ENCODE assay signal across 25 mouse cellular contexts in the genomic region with DNA sequence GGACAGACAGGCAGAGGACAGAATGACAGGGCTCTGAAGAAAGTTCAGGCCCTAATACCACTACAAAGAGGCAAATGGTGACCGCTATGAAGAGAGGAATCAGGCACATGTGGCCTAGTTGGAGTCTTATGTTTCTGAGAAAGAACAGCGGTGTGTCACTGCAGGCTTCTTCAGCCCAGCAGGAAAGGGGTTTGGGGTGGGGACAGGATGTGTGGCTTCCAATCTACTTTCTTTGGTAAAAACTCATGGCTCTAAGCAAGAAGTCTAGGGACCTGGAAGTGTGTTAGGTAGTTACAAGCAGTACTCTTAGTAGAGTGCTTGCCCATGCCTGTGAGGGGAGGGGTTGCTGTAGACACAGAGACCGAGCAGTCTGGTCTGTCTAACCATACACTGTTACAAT.
DNase-seq lines count a peak whose midpoint lies in the region; ATAC-seq and TF ChIP-seq lines count a peak whose summit lies in the region.
"Had no signal": no experiment of that assay in that cellular context is flagged by ENCODE, and none has a peak within 500 bp of the region (broad histone marks: within the 10 kb centered on the region; RNA-seq: fewer than 3 reads in every experiment).

No protein-coding gene starts in this region.

- no peaks in the 10 kb centered on the region for H3K4me1 ChIP-seq in kidney, embryonic 16.5 days (ENCODE audit: insufficient read depth, low read length)
- no peaks in the 10 kb centered on the region for H3K4me1 ChIP-seq in forebrain, postnatal 0 days (ENCODE audit: insufficient read depth)
- H3K4me1 ChIP-seq: forebrain, embryonic 13.5 days; heart, embryonic 10.5 days; hindbrain, embryonic 10.5 days; limb, embryonic 12.5 days had no signal

- H3K27ac ChIP-seq in kidney, embryonic 16.5 days (ENCODE audit: low read length) = no peak overlapping the region
- no peak overlapping the region for H3K27ac ChIP-seq in forebrain, postnatal 0 days (ENCODE audit: low read depth, low read length)
- H3K27ac ChIP-seq: forebrain, embryonic 13.5 days; heart, embryonic 10.5 days; hindbrain, embryonic 10.5 days; limb, embryonic 12.5 days had no signal

- H3K4me3 ChIP-seq in kidney, embryonic 16.5 days (ENCODE audit: low read length) = no peak overlapping the region
- no peak overlapping the region for H3K4me3 ChIP-seq in forebrain, postnatal 0 days (ENCODE audit: low read depth, low read length)
- H3K4me3 ChIP-seq: forebrain, embryonic 13.5 days; heart, embryonic 10.5 days; hindbrain, embryonic 10.5 days; limb, embryonic 12.5 days; myocyte had no signal

- peak; percentile 38 for DNase-seq in CD4-positive, CD25-positive, alpha-beta regulatory T cell, adult 2 months (ENCODE audit: low read depth, low spot score)
- peak; percentile 46 for DNase-seq in thymus, postnatal 14 days
- no peak for DNase-seq in kidney, adult 9 months
- no peak for DNase-seq in lung, postnatal 14 days
- no peak for DNase-seq in forebrain, postnatal 0 days
- DNase-seq: adrenal gland, adult 2 months; cerebellum, adult 18-20 months; cerebellum, postnatal 36 days; gastrocnemius, postnatal 10 days; kidney, postnatal 14 days; layer of hippocampus, postnatal 36 days; lung, adult 18-20 months; lung, postnatal 10 days had no signal

- TF ChIP-seq CTCF in forebrain, postnatal 0 days (IDR thresholded peaks at IDR 0.05; ENCODE audit: low read depth) = no peak

- no peak overlapping the region for H3K9ac ChIP-seq in kidney, embryonic 16.5 days (replicated peaks; ENCODE audit: low read length)
- H3K9ac ChIP-seq in forebrain, postnatal 0 days = no peak overlapping the region
- H3K9ac ChIP-seq: forebrain, embryonic 13.5 days; limb, embryonic 12.5 days had no signal

- H3K4me2 ChIP-seq in kidney, embryonic 16.5 days (replicated peaks; ENCODE audit: low read depth, low read length) = no peak overlapping the region
- no peak overlapping the region for H3K4me2 ChIP-seq in forebrain, postnatal 0 days (ENCODE audit: low read depth)
- H3K4me2 ChIP-seq: forebrain, embryonic 13.5 days; limb, embryonic 12.5 days; liver, embryonic 11.5 days had no signal

- H3K27me3 ChIP-seq in kidney, embryonic 16.5 days (ENCODE audit: insufficient read depth, low read length) = no peaks in the 10 kb centered on the region
- H3K27me3 ChIP-seq in forebrain, postnatal 0 days (ENCODE audit: insufficient read depth, low read length) = no peaks in the 10 kb centered on the region
- H3K27me3 ChIP-seq: forebrain, embryonic 13.5 days; limb, embryonic 12.5 days had no signal

- no peaks in the 10 kb centered on the region for H3K36me3 ChIP-seq in kidney, embryonic 16.5 days (ENCODE audit: insufficient read depth, low read length)
- no peaks in the 10 kb centered on the region for H3K36me3 ChIP-seq in forebrain, postnatal 0 days (ENCODE audit: insufficient read depth)
- H3K36me3 ChIP-seq: heart, embryonic 10.5 days; hindbrain, embryonic 10.5 days; limb, embryonic 12.5 days had no signal

- ATAC-seq in common myeloid progenitor, adult 5-6 weeks (replicated peaks; ENCODE audit: low read depth, poor library complexity, severe bottlenecking) = peak; percentile 59
- ATAC-seq in megakaryocyte progenitor cell, adult 5-6 weeks (replicated peaks; ENCODE audit: poor library complexity) = 0 out of 2 replicates have a peak, but pooled peaks have one; percentile 23
- ATAC-seq in kidney, embryonic 16.5 days (ENCODE audit: low FRiP score, low TSS enrichment) = no peak
- no peak for ATAC-seq in forebrain, postnatal 0 days
- ATAC-seq: forebrain, embryonic 13.5 days; hindbrain, embryonic 16.5 days; intestine, postnatal 0 days; midbrain, embryonic 16.5 days had no signal

- no peaks in the 10 kb centered on the region for H3K9me3 ChIP-seq in kidney, embryonic 16.5 days (ENCODE audit: low read length)
- H3K9me3 ChIP-seq in forebrain, postnatal 0 days (ENCODE audit: low read length) = no peaks in the 10 kb centered on the region
- H3K9me3 ChIP-seq: forebrain, embryonic 13.5 days; heart, embryonic 10.5 days; hindbrain, embryonic 10.5 days; limb, embryonic 12.5 days had no signal

- WGBS in kidney, embryonic 16.5 days = 87% methylated on average over 3 of the region's 3 CpGs
- 88% methylated on average over 3 of the region's 3 CpGs for WGBS in forebrain, postnatal 0 days

Comparison
In these comparisons a context has a peak if more than half of its experiments do, and no peak if none do; other contexts are left out.
1. DNase-seq: peak in CD4-positive, CD25-positive, alpha-beta regulatory T cell, adult 2 months (single experiment) and thymus, postnatal 14 days (single experiment); none in kidney, adult 9 months (single experiment), lung, postnatal 14 days (single experiment) and forebrain, postnatal 0 days (single experiment).
2. ATAC-seq: peak in common myeloid progenitor, adult 5-6 weeks (single experiment) and megakaryocyte progenitor cell, adult 5-6 weeks (single experiment); none in kidney, embryonic 16.5 days (single experiment) and forebrain, postnatal 0 days (single experiment).